Comparison of ENCODE assay signal across 27 mouse cellular contexts in genomic region chr1:127915802-127916201, GRCm38 (mm10). TPM values are rescaled to one million over a fixed set of nuclear protein-coding genes. Genes with fewer than 3 reads are reported as not detected.
A peak's percentile ranks its signal among the peaks of the same experiment; 100 is the strongest.
DNase-seq lines count a peak whose midpoint lies in the region; ATAC-seq and TF ChIP-seq lines count a peak whose summit lies in the region.
"Had no signal": no experiment of that assay in that cellular context is flagged by ENCODE, and none has a peak within 500 bp of the region (broad histone marks: within the 10 kb centered on the region; RNA-seq: fewer than 3 reads in every experiment).

No protein-coding gene starts in this region.

- TF ChIP-seq CTCF in lung, embryonic 14.5 days (IDR thresholded peaks at IDR 0.05; ENCODE audit: low read depth), result no peak
- TF ChIP-seq CTCF in lung, postnatal 0 days (IDR thresholded peaks at IDR 0.05), result no peak
- TF ChIP-seq CTCF in stomach, postnatal 0 days (IDR thresholded peaks at IDR 0.05; ENCODE audit: low read depth), result no peak

- no peaks in the 10 kb centered on the region for H3K27me3 ChIP-seq in lung, embryonic 14.5 days (ENCODE audit: insufficient read depth, low read length)
- no peaks in the 10 kb centered on the region for H3K27me3 ChIP-seq in lung, postnatal 0 days (replicated peaks; ENCODE audit: insufficient read depth, low read length)
- no peaks in the 10 kb centered on the region for H3K27me3 ChIP-seq in stomach, embryonic 14.5 days (ENCODE audit: control insufficient read depth, insufficient read depth, low read length)
- no peaks in the 10 kb centered on the region for H3K27me3 ChIP-seq in stomach, postnatal 0 days (ENCODE audit: control insufficient read depth, insufficient read depth, low read length)
- no peaks in the 10 kb centered on the region for H3K27me3 ChIP-seq in stomach, embryonic 15.5 days (replicated peaks)
- H3K27me3 ChIP-seq in midbrain, embryonic 11.5 days (ENCODE audit: control insufficient read depth, insufficient read depth, low read length), result no peaks in the 10 kb centered on the region
- H3K27me3 ChIP-seq: forebrain, embryonic 13.5 days; heart, embryonic 13.5 days had no signal

- 44% methylated on average over 1 of the region's 1 CpGs for WGBS in lung, embryonic 14.5 days
- WGBS in lung, postnatal 0 days, result 36% methylated on average over 1 of the region's 1 CpGs
- WGBS in stomach, embryonic 14.5 days, result 50% methylated on average over 1 of the region's 1 CpGs
- 39% methylated on average over 1 of the region's 1 CpGs for WGBS in stomach, postnatal 0 days
- WGBS in stomach, embryonic 15.5 days, result 58% methylated on average over 1 of the region's 1 CpGs
- 81% methylated on average over 1 of the region's 1 CpGs for WGBS in midbrain, embryonic 11.5 days

- no peak overlapping the region for H3K27ac ChIP-seq in lung, embryonic 14.5 days (ENCODE audit: low read depth)
- H3K27ac ChIP-seq in lung, postnatal 0 days (ENCODE audit: low read length), result no peak overlapping the region
- peak overlapping the region; percentile 49; the same call in 1 of the 2 replicates for H3K27ac ChIP-seq in stomach, embryonic 14.5 days (ENCODE audit: low read length)
- no peak overlapping the region for H3K27ac ChIP-seq in stomach, postnatal 0 days (replicated peaks)
- H3K27ac ChIP-seq in stomach, embryonic 15.5 days, result peak overlapping the region; percentile 48; the same call in 1 of the 2 replicates
- H3K27ac ChIP-seq in midbrain, embryonic 11.5 days (ENCODE audit: low read depth, low read length), result no peak overlapping the region
- H3K27ac ChIP-seq: forebrain, embryonic 13.5 days; heart, adult 2 months; heart, embryonic 10.5 days; heart, embryonic 13.5 days; hindbrain, embryonic 14.5 days; hindbrain, postnatal 0 days had no signal

- no peak overlapping the region for H3K4me3 ChIP-seq in lung, embryonic 14.5 days (ENCODE audit: low read depth, low read length)
- H3K4me3 ChIP-seq in lung, postnatal 0 days (ENCODE audit: low read depth, low read length), result no peak overlapping the region
- no peak overlapping the region for H3K4me3 ChIP-seq in stomach, embryonic 14.5 days (ENCODE audit: low read depth, low read length)
- no peak overlapping the region for H3K4me3 ChIP-seq in stomach, postnatal 0 days (ENCODE audit: low read depth, low read length)
- no peak overlapping the region for H3K4me3 ChIP-seq in stomach, embryonic 15.5 days (replicated peaks)
- H3K4me3 ChIP-seq in midbrain, embryonic 11.5 days (ENCODE audit: low read depth, low read length), result no peak overlapping the region
- H3K4me3 ChIP-seq: erythroblast, embryonic 14.5 days; forebrain, embryonic 13.5 days; heart, adult 2 months; heart, embryonic 10.5 days; heart, embryonic 13.5 days had no signal

- DNase-seq in lung, embryonic 14.5 days, result peak; percentile 71
- DNase-seq in lung, postnatal 0 days (ENCODE audit: low spot score), result no peak
- no peak for DNase-seq in stomach, postnatal 0 days (ENCODE audit: low spot score)
- no peak for DNase-seq in midbrain, embryonic 11.5 days (ENCODE audit: low spot score, missing footprints)
- DNase-seq: adrenal gland, adult 8-10 months; adrenal gland, postnatal 25 days; cerebellum, adult 11-12 months; cerebellum, adult 8-10 months; cerebellum, postnatal 10 days; cerebellum, postnatal 36 days; embryo, embryonic 11 days; gastrocnemius, postnatal 10 days; gastrocnemius, postnatal 36 days; heart, adult 2 months; heart, postnatal 14 days; heart, postnatal 4 days had no signal

- H3K9ac ChIP-seq in lung, embryonic 14.5 days, result no peak overlapping the region
- no peak overlapping the region for H3K9ac ChIP-seq in lung, postnatal 0 days (replicated peaks; ENCODE audit: low read depth)
- no peak overlapping the region for H3K9ac ChIP-seq in stomach, embryonic 14.5 days (replicated peaks; ENCODE audit: low read depth, low read length)
- no peak overlapping the region for H3K9ac ChIP-seq in stomach, postnatal 0 days (ENCODE audit: low read length)
- no peak overlapping the region for H3K9ac ChIP-seq in stomach, embryonic 15.5 days
- no peak overlapping the region for H3K9ac ChIP-seq in midbrain, embryonic 11.5 days (ENCODE audit: low read length)
- H3K9ac ChIP-seq: forebrain, embryonic 13.5 days; heart, embryonic 13.5 days; hindbrain, embryonic 14.5 days had no signal

- no peak overlapping the region for H3K4me2 ChIP-seq in lung, embryonic 14.5 days
- H3K4me2 ChIP-seq in lung, postnatal 0 days (replicated peaks; ENCODE audit: low read depth, low read length), result no peak overlapping the region
- no peak overlapping the region for H3K4me2 ChIP-seq in stomach, embryonic 14.5 days (replicated peaks; ENCODE audit: low read depth, low read length)
- H3K4me2 ChIP-seq in stomach, postnatal 0 days (replicated peaks; ENCODE audit: low read depth), result no peak overlapping the region
- H3K4me2 ChIP-seq in stomach, embryonic 15.5 days, result no peak overlapping the region
- no peak overlapping the region for H3K4me2 ChIP-seq in midbrain, embryonic 11.5 days
- H3K4me2 ChIP-seq: forebrain, embryonic 13.5 days; heart, embryonic 13.5 days; hindbrain, embryonic 14.5 days had no signal

- peaks cover 17% of the 10 kb centered on the region for H3K36me3 ChIP-seq in lung, embryonic 14.5 days (ENCODE audit: insufficient read depth)
- no peaks in the 10 kb centered on the region for H3K36me3 ChIP-seq in lung, postnatal 0 days (ENCODE audit: insufficient read depth, low read length)
- H3K36me3 ChIP-seq in stomach, embryonic 14.5 days (ENCODE audit: control insufficient read depth, insufficient read depth, low read length), result peaks cover 14% of the 10 kb centered on the region; the same call in 1 of the 2 replicates
- H3K36me3 ChIP-seq in stomach, postnatal 0 days (ENCODE audit: control insufficient read depth, insufficient read depth, low read length), result peaks cover 2% of the 10 kb centered on the region; the same call in 1 of the 2 replicates
- no peaks in the 10 kb centered on the region for H3K36me3 ChIP-seq in stomach, embryonic 15.5 days
- no peaks in the 10 kb centered on the region for H3K36me3 ChIP-seq in midbrain, embryonic 11.5 days (ENCODE audit: control insufficient read depth, insufficient read depth, low read length)

- H3K4me1 ChIP-seq in lung, embryonic 14.5 days (ENCODE audit: insufficient read depth), result peaks cover 3% of the 10 kb centered on the region; the same call in 1 of the 2 replicates
- H3K4me1 ChIP-seq in lung, postnatal 0 days (ENCODE audit: insufficient read depth, low read depth, low read length), result no peaks in the 10 kb centered on the region
- H3K4me1 ChIP-seq in stomach, embryonic 14.5 days (ENCODE audit: control insufficient read depth, insufficient read depth, low read length), result no peaks in the 10 kb centered on the region
- no peaks in the 10 kb centered on the region for H3K4me1 ChIP-seq in stomach, postnatal 0 days (replicated peaks; ENCODE audit: control insufficient read depth, insufficient read depth)
- H3K4me1 ChIP-seq in stomach, embryonic 15.5 days, result no peaks in the 10 kb centered on the region
- no peaks in the 10 kb centered on the region for H3K4me1 ChIP-seq in midbrain, embryonic 11.5 days (ENCODE audit: control insufficient read depth, insufficient read depth, low read length)
- H3K4me1 ChIP-seq: forebrain, embryonic 13.5 days; heart, embryonic 10.5 days had no signal

- ATAC-seq in lung, embryonic 14.5 days (ENCODE audit: insufficient read depth), result peak; percentile 87
- ATAC-seq in lung, postnatal 0 days, result no peak
- ATAC-seq in stomach, embryonic 14.5 days (ENCODE audit: insufficient number of reproducible peaks, insufficient read depth, low FRiP score, low read depth), result no peak
- no peak for ATAC-seq in stomach, postnatal 0 days (ENCODE audit: low FRiP score, low TSS enrichment)
- ATAC-seq in stomach, embryonic 15.5 days (ENCODE audit: insufficient read depth, low FRiP score, low read depth), result no peak
- no peak for ATAC-seq in midbrain, embryonic 11.5 days (ENCODE audit: low FRiP score)
- ATAC-seq: activated CD4-positive, CD25-positive, alpha-beta regulatory T cell, adult 4 months; CD4-positive, CD25-positive, alpha-beta regulatory T cell, adult 4 months; forebrain, embryonic 13.5 days; forebrain, embryonic 16.5 days; hindbrain, postnatal 0 days had no signal

- H3K9me3 ChIP-seq in lung, embryonic 14.5 days (ENCODE audit: low read depth, low read length), result no peaks in the 10 kb centered on the region
- no peaks in the 10 kb centered on the region for H3K9me3 ChIP-seq in lung, postnatal 0 days (ENCODE audit: low read length)
- no peaks in the 10 kb centered on the region for H3K9me3 ChIP-seq in stomach, embryonic 14.5 days (ENCODE audit: control insufficient read depth, low read depth, low read length)
- no peaks in the 10 kb centered on the region for H3K9me3 ChIP-seq in stomach, postnatal 0 days (ENCODE audit: control insufficient read depth, low read length)
- H3K9me3 ChIP-seq in stomach, embryonic 15.5 days, result no peaks in the 10 kb centered on the region
- H3K9me3 ChIP-seq in midbrain, embryonic 11.5 days (ENCODE audit: control insufficient read depth, low read length), result no peaks in the 10 kb centered on the region
- H3K9me3 ChIP-seq: forebrain, embryonic 13.5 days; heart, embryonic 10.5 days; heart, embryonic 13.5 days had no signal

- no peak for TF ChIP-seq EP300 in lung, postnatal 0 days (IDR thresholded peaks at IDR 0.05)
- no peak for TF ChIP-seq EP300 in stomach, postnatal 0 days (optimal IDR thresholded peaks at IDR 0.05)

RNA-seq across cellular contexts. Expression of gene Rab3gap1, which starts 47.2 kb away (rescaled TPM):
- 24.4 and 24.5 TPM in 2 replicates for polyA plus RNA-seq in lung, embryonic 14.5 days (2014; fragmentation: Nextera tagmentation; extraction: Ambion mirVana)
- 17.6 and 18.3 TPM in 2 replicates for polyA plus RNA-seq in lung, postnatal 0 days (2015; fragmentation: Nextera tagmentation; extraction: Ambion mirVana)
- polyA plus RNA-seq in stomach, embryonic 14.5 days (2014; fragmentation: Nextera tagmentation; extraction: Ambion mirVana), result 29.4 and 33.8 TPM in 2 replicates
- 13.5 and 13.8 TPM in 2 replicates for polyA plus RNA-seq in stomach, postnatal 0 days (2015; fragmentation: Nextera tagmentation; extraction: Ambion mirVana)
- 21.7 and 22.2 TPM in 2 replicates for polyA plus RNA-seq in stomach, embryonic 15.5 days (2015; fragmentation: Nextera tagmentation; extraction: Ambion mirVana)
- 14.1 and 15.5 TPM in 2 replicates for polyA plus RNA-seq in midbrain, embryonic 11.5 days (2014; fragmentation: Nextera tagmentation; extraction: Ambion mirVana)

Comparison
In these comparisons a context has a peak if more than half of its experiments do, and no peak if none do; other contexts are left out.
1. H3K27ac ChIP-seq: peak in stomach, embryonic 14.5 days (single experiment) and stomach, embryonic 15.5 days (single experiment); none in lung, embryonic 14.5 days (single experiment), lung, postnatal 0 days (single experiment), stomach, postnatal 0 days (single experiment) and midbrain, embryonic 11.5 days (single experiment).